In genomic region chr15:6707551-6707935, GRCm38 (mm10) we compare ENCODE assay signal across 8 mouse cellular contexts. TPM values are rescaled to one million over a fixed set of nuclear protein-coding genes. Genes with fewer than 3 reads are reported as not detected.
DNase-seq lines count a peak whose midpoint lies in the region; ATAC-seq and TF ChIP-seq lines count a peak whose summit lies in the region.

No protein-coding gene starts in this region.

- no peaks in the 10 kb centered on the region for H3K9me3 ChIP-seq in embryonic facial prominence, embryonic 14.5 days (ENCODE audit: control insufficient read depth, low read length)
- H3K9me3 ChIP-seq in liver, embryonic 11.5 days (ENCODE audit: control insufficient read depth, low read length), result no peaks in the 10 kb centered on the region

- WGBS in embryonic facial prominence, embryonic 14.5 days, result 0% methylated on average over 41 of the region's 43 CpGs
- under 1% methylated on average over 43 of the region's 43 CpGs for WGBS in liver, embryonic 11.5 days

- TF ChIP-seq POLR2A in myocyte (IDR thresholded peaks at IDR 0.05; ENCODE audit: insufficient read length, low read depth), result no peak

- H3ac ChIP-seq in myocyte (ENCODE audit: control insufficient read depth, insufficient read length), result peak overlapping the region; percentile 86

- H3K4me2 ChIP-seq in embryonic facial prominence, embryonic 14.5 days (ENCODE audit: low read depth, low read length), result peak overlapping the region; percentile 91
- peak overlapping the region; percentile 69 for H3K4me2 ChIP-seq in liver, embryonic 11.5 days
- peak overlapping the region; percentile 91 for H3K4me2 ChIP-seq in myocyte (ENCODE audit: low read depth)

- H3K79me2 ChIP-seq in myocyte (ENCODE audit: control insufficient read depth, insufficient read depth), result peaks cover 37% of the 10 kb centered on the region

- DNase-seq in A20 (ENCODE audit: low read depth, low spot score), result peak; percentile 74
- peak; percentile 36 to 48 for DNase-seq in adrenal gland, postnatal 4 days (ENCODE audit: low spot score in 2 of 2)
- DNase-seq in embryonic facial prominence, embryonic 14.5 days (ENCODE audit: low spot score), result peak; percentile 78
- peak; percentile 50 for DNase-seq in heart, adult 8-10 months (ENCODE audit: low spot score)
- DNase-seq in kidney, adult 9 months, result peak; percentile 69
- peak; percentile 83 for DNase-seq in liver, embryonic 11.5 days (ENCODE audit: low spot score)
- peak; percentile 68 for DNase-seq in splenic B cell, adult 2 months (ENCODE audit: low read depth, low spot score)

- peak overlapping the region; percentile 95 for H3K27ac ChIP-seq in embryonic facial prominence, embryonic 14.5 days (replicated peaks; ENCODE audit: low read depth, low read length)
- peak overlapping the region; percentile 93 for H3K27ac ChIP-seq in liver, embryonic 11.5 days (ENCODE audit: low read depth, low read length)

- H3K27me3 ChIP-seq in embryonic facial prominence, embryonic 14.5 days (replicated peaks; ENCODE audit: control insufficient read depth, insufficient read depth, low read length), result peaks cover 19% of the 10 kb centered on the region
- no peaks in the 10 kb centered on the region for H3K27me3 ChIP-seq in liver, embryonic 11.5 days (replicated peaks; ENCODE audit: control insufficient read depth, insufficient read depth, low read length)
- H3K27me3 ChIP-seq in myocyte (ENCODE audit: control insufficient read depth, insufficient read depth, insufficient read length), result no peaks in the 10 kb centered on the region
- no peaks in the 10 kb centered on the region for H3K27me3 ChIP-seq in splenic B cell, adult 2 months (ENCODE audit: control insufficient read depth, insufficient read depth, low read length, poor library complexity, severe bottlenecking)

- peak; percentile 51 for ATAC-seq in embryonic facial prominence, embryonic 14.5 days (ENCODE audit: low read depth)
- ATAC-seq in liver, embryonic 11.5 days (replicated peaks; ENCODE audit: low FRiP score), result peak; percentile 35

- peaks cover 15% of the 10 kb centered on the region; the same call in 1 of the 2 replicates for H3K4me1 ChIP-seq in embryonic facial prominence, embryonic 14.5 days (ENCODE audit: control insufficient read depth, insufficient read depth, low read length)
- peaks cover 26% of the 10 kb centered on the region for H3K4me1 ChIP-seq in liver, embryonic 11.5 days (replicated peaks; ENCODE audit: control insufficient read depth, insufficient read depth, low read length)

- peak overlapping the region; percentile 92 for H3K4me3 ChIP-seq in embryonic facial prominence, embryonic 14.5 days (ENCODE audit: low read depth, low read length)
- H3K4me3 ChIP-seq in liver, embryonic 11.5 days (ENCODE audit: low read depth, low read length), result peak overlapping the region; percentile 94
- peak overlapping the region; percentile 45 for H3K4me3 ChIP-seq in myocyte

- no peaks in the 10 kb centered on the region for H3K36me3 ChIP-seq in embryonic facial prominence, embryonic 14.5 days (ENCODE audit: control insufficient read depth, insufficient read depth, low read length)
- no peaks in the 10 kb centered on the region for H3K36me3 ChIP-seq in liver, embryonic 11.5 days (ENCODE audit: control insufficient read depth, insufficient read depth, low read length)
- H3K36me3 ChIP-seq in myocyte (ENCODE audit: control insufficient read depth, insufficient read depth), result no peaks in the 10 kb centered on the region
- no peaks in the 10 kb centered on the region for H3K36me3 ChIP-seq in splenic B cell, adult 2 months (ENCODE audit: control insufficient read depth, insufficient read depth, low read length, poor library complexity, severe bottlenecking)

- peak overlapping the region; percentile 96 for H3K9ac ChIP-seq in embryonic facial prominence, embryonic 14.5 days (ENCODE audit: low read depth, low read length)
- H3K9ac ChIP-seq in liver, embryonic 11.5 days (ENCODE audit: low read depth, low read length), result peak overlapping the region; percentile 96

TF ChIP-seq in myocyte, 11 proteins besides CTCF, POLR2A, EP300 and RAD21:
- TF ChIP-seq E2F4 (IDR thresholded peaks at IDR 0.05; ENCODE audit: insufficient read depth) (peak; percentile 14), MYOD1 (IDR thresholded peaks at IDR 0.05; ENCODE audit: control insufficient read depth in 1 of 3, insufficient read length in 2 of 3, low read depth in 2 of 3) (no peak), TCF3 (IDR thresholded peaks at IDR 0.05; ENCODE audit: insufficient read length, low read depth) (no peak), MYOG (IDR thresholded peaks at IDR 0.05; ENCODE audit: control insufficient read depth in 1 of 3, insufficient read depth in 1 of 3, insufficient read length in 2 of 3, low read depth in 2 of 3) (no peak)

RNA-seq across cellular contexts. Expression of gene Rictor, which starts 0.6 kb away (rescaled TPM):
- 10 to 100 TPM; 34.3 to 36.0 TPM for total RNA-seq in adrenal gland, postnatal 4 days (2021)
- polyA plus RNA-seq in embryonic facial prominence, embryonic 14.5 days (2014; fragmentation: Nextera tagmentation; extraction: Ambion mirVana), result 32.1 and 37.1 TPM in 2 replicates
- total RNA-seq in heart, adult 8-10 months (2022), result 10 to 100 TPM; 10.3 to 12.8 (median 11.7) TPM
- 31.6 and 33.3 TPM in 2 replicates for polyA plus RNA-seq in liver, embryonic 11.5 days (2014; fragmentation: Nextera tagmentation; extraction: Ambion mirVana)
- 2.4 TPM for polyA plus RNA-seq in myocyte (2012; fragmentation: generic; extraction: Trizol)

Comparison
In these comparisons a context has a peak if more than half of its experiments do, and no peak if none do; other contexts are left out.
1. Peak in every context shown above with its lines: DNase-seq, ATAC-seq, H3K4me3 ChIP-seq and H3K27ac ChIP-seq.